ENCODE assay signal across 8 mouse cellular contexts in genomic region chr9:66605876-66606750, GRCm38 (mm10). TPM values are rescaled to one million over a fixed set of nuclear protein-coding genes. Genes with fewer than 3 reads are reported as not detected.
DNase-seq lines count a peak whose midpoint lies in the region.

No protein-coding gene starts in this region.

- WGBS in large intestine, adult 2 months, result 26% methylated on average over 13 of the region's 13 CpGs
- 90% methylated on average over 13 of the region's 13 CpGs for WGBS in midbrain, embryonic 10.5 days

- no peak overlapping the region for H3K27ac ChIP-seq in midbrain, embryonic 10.5 days (replicated peaks)

- H3K36me3 ChIP-seq in midbrain, embryonic 10.5 days, result no peaks in the 10 kb centered on the region

- H3K4me1 ChIP-seq in midbrain, embryonic 10.5 days, result no peaks in the 10 kb centered on the region

- no peaks in the 10 kb centered on the region for H3K27me3 ChIP-seq in midbrain, embryonic 10.5 days (ENCODE audit: low read depth, poor library complexity, severe bottlenecking)

- no peaks in the 10 kb centered on the region for H3K9me3 ChIP-seq in midbrain, embryonic 10.5 days (replicated peaks)

- H3K4me3 ChIP-seq in midbrain, embryonic 10.5 days, result no peak overlapping the region

- peak; percentile 27 for DNase-seq in adrenal gland, postnatal 25 days
- no peak for DNase-seq in adrenal gland, postnatal 4 days (ENCODE audit: low spot score in 2 of 2)
- DNase-seq in cerebellum, adult 9-11 months, result peak; percentile 70
- DNase-seq in large intestine, adult 2 months (ENCODE audit: low read depth, low spot score), result peak; percentile 92
- peak; percentile 38 for DNase-seq in retina, postnatal 1 day
- DNase-seq in c-Kit-positive CD71-positive TER-119-positive erythroid progenitor cells, embryonic 14.5 days (ENCODE audit: low spot score), result no peak
- no peak for DNase-seq in midbrain, embryonic 10.5 days (ENCODE audit: low spot score)
- no peak for DNase-seq in right cerebral cortex, postnatal 10 days (ENCODE audit: low spot score in 2 of 2)

RNA-seq across cellular contexts. Expression of gene Usp3, which starts 13.2 kb away (rescaled TPM):
- 46.8 and 51.1 TPM in 2 replicates for total RNA-seq in adrenal gland, postnatal 25 days (2021)
- total RNA-seq in adrenal gland, postnatal 4 days (2021), result 10 to 100 TPM; 60.0 to 71.8 TPM
- polyA plus RNA-seq in large intestine, adult 2 months (2012; rRNA removed), result 17.0 and 21.7 TPM in 2 replicates
- 88.1 and 103 TPM in 2 replicates for polyA plus RNA-seq in midbrain, embryonic 10.5 days (2016; fragmentation: Nextera tagmentation; extraction: Ambion mirVana)

Comparison
In these comparisons a context has a peak if more than half of its experiments do, and no peak if none do; other contexts are left out.
1. DNase-seq: peak in adrenal gland, postnatal 25 days (single experiment), cerebellum, adult 9-11 months (single experiment), large intestine, adult 2 months (single experiment) and retina, postnatal 1 day (single experiment); none in adrenal gland, postnatal 4 days (0 of 2), c-Kit-positive CD71-positive TER-119-positive erythroid progenitor cells, embryonic 14.5 days (single experiment), midbrain, embryonic 10.5 days (single experiment) and right cerebral cortex, postnatal 10 days (0 of 2).